Mouse (Mus musculus) frontal cortex, postnatal 36 days (tissue): ENCODE measurements around the gene Pard3.
"Not testable (repeated sequence)": the region's sequence is repeated elsewhere in the genome, so short reads cannot be mapped to it uniquely, and the experiment has no call there.

Experiments used
- DNase-seq, 2 experiments: peaks; one replicate each; pipeline ENCODE4 v3.0.0; 2022; ENCODE audit warnings: low spot score in 2 of 2

Gene Pard3

GRCm38 (mm10) chr8:127139154-127139553 lies 75.5 kb downstream of the Pard3 start:
- DNase-seq, result peak; percentile 59 to 79

GRCm38 (mm10) chr8:127140945-127141344 lies 77.3 kb downstream of the Pard3 start:
- no peak for DNase-seq

- DNase-seq, result no peak
Observed at GRCm38 (mm10) chr8:127143641-127144040, 79.9 kb downstream of the Pard3 start.

DNA sequence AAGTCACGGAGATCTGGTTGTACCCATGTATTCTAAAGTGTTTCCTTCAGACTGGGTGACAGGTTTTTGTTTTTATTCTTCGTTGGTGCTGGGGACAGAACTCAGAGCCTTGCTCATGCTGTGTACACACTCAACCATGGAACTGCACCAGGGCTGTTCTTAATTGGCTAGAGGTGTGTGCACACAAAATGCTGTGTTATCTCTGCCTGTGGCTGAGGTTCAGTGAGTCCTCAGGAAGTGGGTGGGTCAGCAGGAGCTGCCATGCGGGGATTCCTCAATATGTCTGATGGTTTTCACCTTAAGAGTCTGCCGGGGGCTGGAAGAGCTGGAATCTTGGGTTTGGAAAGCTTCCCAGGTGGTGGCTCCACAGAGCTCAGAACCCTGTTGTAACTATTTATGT lies 80.9 kb downstream of the Pard3 start:
- DNase-seq, result no peak

DNA sequence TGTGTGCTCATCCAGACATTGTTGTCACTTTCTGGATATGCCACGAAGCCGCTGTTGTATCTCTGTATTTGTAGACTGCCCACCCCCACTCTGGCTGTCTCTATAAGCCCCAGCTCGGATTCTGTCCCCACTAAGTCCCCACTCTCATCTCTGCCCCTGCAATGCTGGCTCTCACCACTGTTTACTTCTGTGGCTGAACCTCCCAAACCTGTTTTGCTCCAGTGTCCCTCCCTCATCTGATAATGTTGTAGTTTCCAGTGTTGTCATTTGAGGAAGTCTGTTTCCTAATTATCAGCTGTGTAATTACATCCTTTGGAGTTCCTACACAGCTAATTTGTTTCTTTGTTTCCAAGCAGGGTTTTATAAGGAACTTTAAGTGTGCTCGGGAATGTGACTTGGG lies 81.4 kb downstream of the Pard3 start:
- no peak for DNase-seq

DNA sequence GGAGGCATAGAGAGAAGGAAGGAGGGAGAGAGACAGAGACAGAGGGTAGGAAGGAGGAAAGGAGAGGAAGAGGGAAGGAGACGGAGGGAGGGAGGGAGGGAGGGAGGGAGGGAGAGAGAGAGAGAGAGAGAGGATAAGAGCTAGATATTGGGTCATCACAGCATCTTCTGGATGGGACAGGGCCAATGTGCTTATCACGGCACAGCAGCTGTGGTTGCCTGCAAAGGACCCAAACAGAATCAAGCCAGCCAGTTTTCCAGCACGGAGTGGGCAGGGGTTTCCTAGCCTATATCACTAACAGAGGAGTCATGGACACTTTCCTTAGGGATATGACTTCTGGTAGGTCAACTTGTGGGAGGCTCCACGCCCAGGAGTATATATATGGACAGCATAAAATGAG lies 82.4 kb downstream of the Pard3 start:
- no peak for DNase-seq

GRCm38 (mm10) chr8:127148821-127149220 lies 85.1 kb downstream of the Pard3 start:
- no peak for DNase-seq

DNA sequence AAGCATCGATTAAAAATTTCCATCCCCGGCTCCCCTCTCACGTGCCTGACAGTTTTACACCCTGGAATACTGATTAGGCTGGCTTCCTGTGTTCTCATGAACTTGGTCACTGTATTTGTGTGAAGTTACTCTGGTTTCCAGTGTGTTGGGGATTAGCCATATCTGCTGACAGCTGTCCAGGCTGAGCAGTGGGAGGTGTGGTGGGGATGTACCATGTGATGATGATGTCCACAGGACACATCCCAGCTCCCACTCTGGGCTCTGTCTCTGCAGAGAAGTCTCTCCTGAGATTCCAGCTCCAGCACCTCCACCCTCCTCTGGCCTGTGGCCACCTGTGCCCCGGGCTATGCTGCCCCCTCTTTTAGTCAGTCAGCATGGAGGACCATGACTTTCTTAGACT lies 87.0 kb downstream of the Pard3 start:
- DNase-seq, result no peak

DNA sequence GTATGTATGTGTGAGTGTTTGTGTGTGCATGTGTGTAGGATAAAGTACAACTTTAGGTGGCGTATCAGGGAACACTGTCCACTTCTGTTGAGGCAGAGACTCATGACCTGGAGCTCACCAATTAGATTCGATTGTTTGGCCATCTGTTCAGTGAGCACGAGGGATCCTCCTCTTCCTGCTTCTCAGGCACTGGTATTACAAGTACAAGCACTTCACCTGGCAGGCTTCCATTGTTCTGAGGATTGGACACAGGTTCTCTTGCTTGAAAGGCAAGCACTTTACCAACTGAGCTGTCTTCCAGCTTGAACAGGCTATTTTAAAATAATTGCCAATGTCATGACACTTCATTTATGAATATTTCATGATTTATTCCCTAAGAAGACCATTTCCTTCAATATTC lies 88.0 kb downstream of the Pard3 start:
- no peak for DNase-seq

- no peak for DNase-seq
Observed at GRCm38 (mm10) chr8:127157087-127157486, 93.4 kb downstream of the Pard3 start.

DNA sequence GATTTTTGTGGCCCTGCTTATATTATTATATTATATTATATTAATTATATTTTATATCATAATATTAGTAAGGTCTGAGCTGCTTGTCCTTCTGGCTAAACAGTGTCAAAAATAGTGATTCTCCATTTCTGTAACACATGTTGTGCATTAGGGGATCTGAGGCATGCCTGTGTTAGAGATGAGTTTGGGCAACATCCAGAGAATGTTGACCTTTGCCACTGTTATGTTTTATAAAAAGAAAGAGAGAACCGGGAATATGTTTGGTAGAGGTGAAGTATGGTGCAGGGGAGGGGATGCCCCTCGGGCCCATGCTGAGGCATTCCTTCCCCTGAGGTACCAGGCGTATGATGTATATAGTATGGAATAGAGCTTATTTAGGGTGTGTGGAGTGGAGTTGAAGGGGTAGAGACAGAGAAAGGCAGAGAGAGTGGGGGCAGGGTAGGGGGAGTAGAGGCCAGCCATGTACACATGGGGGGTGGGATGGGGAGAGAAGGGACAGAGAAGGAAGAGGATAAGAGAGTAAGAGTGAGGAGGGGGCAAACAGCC lies 95.8 kb downstream of the Pard3 start:
- DNase-seq, result no peak

GRCm38 (mm10) chr8:127161854-127162253 lies 98.2 kb downstream of the Pard3 start:
- no peak for DNase-seq

DNA sequence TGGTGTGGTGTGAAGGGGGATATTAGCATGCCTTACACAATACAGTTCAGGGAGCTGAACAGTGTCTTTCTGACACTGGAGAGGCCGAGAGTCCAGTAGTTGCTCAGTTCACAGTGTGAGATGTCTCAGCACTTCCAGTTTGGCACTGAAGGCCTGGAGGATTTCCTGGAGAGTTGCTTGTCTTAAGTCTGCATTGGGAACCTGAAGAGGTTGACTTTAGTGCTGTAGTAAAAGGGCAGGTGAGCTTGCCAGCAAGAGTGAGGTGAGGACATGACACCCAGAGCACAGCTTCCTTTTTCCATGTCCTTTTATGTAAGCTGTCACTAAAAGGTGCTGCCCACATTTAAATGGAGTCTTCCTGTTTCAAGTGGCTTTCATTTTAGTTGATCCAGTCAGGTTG lies 99.1 kb downstream of the Pard3 start:
- DNase-seq, result no peak

GRCm38 (mm10) chr8:127164326-127165280 lies 100.9 kb downstream of the Pard3 start:
- no peak for DNase-seq

DNA sequence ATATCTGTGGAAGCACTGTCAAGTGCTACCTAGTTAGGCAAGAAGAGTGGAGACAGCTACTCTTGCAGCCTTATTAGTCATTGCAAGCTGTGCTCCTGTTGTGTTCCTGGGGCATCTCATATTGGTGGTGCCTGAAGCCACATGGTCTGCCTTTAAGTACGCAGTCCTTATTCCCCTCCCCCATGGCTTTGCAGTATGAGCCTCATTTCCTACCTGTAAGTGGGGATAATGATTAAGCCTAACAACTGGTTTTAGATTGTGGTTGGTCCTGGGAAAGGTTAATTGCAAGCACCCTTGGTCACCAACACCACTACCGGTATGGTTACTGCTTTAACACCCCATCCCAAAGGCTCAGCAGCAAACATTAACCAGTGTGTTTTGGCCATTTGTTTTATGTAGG lies 104.8 kb downstream of the Pard3 start:
- no peak for DNase-seq

DNA sequence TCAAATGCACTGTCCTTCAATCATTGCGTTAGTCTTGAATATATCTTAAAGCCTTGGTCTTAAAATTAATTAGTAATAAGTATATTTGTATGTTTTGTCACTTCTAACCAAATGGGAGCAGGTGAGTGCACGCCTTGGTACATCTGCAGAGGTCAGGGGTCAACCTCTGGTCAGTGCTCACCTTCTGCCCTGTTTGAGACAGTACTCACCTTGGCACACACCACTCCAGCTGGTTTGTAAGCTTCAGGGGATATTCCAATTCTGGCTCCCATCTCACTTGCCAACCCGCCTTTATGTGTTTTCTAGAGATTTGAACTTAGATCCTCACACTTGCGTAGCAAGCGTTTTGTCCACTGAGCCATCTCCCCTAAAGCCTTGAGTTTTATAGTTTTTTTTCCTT lies 105.7 kb downstream of the Pard3 start:
- no peak for DNase-seq

- not testable (repeated sequence) for DNase-seq
Observed at GRCm38 (mm10) chr8:127170372-127170771, 106.7 kb downstream of the Pard3 start.

GRCm38 (mm10) chr8:127170930-127171329 lies 107.2 kb downstream of the Pard3 start:
- DNase-seq, result no peak

GRCm38 (mm10) chr8:127173483-127173882 lies 109.8 kb downstream of the Pard3 start:
- no peak for DNase-seq

DNA sequence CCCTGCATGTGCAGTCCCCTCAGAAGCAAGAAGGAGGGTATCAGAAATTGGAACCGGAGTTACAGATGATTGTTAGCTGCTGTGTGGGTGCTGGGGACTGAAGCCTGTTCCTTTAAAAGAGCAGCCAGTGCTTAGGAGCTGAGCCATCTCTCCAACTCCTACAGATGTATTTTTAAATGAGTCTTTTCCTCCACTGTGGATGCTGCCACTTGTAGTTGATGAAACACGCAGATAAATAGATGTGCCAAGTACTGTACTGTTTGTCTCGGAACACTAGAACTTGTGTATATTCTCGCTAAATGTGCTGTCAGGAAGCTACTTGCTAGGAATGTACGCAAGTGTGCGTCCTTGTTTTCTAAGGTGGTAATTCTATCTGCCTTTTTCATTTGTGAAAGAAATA lies 110.7 kb downstream of the Pard3 start:
- peak in 1 of 2 experiments; percentile 29 for DNase-seq

DNA sequence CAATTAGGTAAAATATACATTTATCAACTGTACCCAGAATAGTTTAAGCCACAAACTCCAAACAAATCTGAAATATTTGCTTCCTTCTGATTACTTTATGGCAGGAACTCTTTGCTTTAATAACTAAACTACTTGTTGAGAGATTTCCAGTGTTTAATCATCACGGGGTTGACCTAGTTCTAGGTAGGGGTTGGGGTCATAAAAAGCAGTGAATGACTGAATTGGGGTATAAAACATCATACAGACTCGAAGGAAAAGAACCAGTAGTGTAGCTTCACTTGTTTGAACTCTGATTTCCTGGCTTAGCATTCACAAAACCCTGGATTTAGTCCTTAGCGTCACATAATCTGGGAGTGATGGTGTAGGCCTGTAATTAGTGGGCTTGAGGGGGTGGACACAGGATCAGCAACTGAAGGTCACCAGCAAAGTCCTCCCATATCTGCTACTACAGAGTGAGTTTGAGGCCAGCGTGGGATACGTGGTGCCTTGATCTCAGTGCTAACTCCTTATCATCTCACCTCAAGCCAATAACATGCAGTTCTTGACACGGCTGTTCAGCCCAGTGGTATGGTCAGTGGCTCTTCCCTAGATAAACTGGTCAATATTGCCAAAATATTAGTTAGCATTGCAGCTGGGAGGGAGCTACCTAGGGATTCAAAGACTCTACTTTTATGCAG lies 111.6 kb downstream of the Pard3 start:
- no peak for DNase-seq

- DNase-seq, result peak; percentile 17 to 73
Observed at GRCm38 (mm10) chr8:127178634-127179033, 114.9 kb downstream of the Pard3 start.

DNA sequence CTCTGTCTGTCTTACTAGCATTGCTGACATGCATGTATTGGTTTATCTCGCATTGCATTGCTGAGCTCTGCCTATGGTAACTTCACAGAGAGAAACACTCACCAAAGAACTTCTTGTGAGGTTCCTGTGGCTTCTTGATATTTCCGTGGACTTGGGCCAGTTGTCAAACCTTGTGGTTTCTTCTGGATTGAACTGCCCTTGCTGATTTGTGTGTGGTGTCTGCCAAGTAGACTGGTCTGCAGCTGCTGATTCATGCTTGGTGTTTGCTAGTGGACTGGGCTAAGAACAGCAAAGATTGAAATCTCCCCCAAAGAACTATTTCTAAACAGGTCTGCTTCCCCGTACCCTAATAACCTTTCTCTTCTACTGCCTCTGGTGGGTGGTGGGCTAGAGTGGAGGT lies 117.6 kb downstream of the Pard3 start:
- DNase-seq, result no peak
